Mouse (Mus musculus) liver, embryonic 18 days (tissue): ENCODE data around the gene Oas2. TPM values are rescaled to one million over a fixed set of nuclear protein-coding genes. Genes with fewer than 3 reads are reported as not detected.

Experiments
- polyA plus RNA-seq: library from polyadenylated mRNA; depleted of rRNA; stranded (reverse); fragments of >200 nt; gene quantifications from 2 replicates; pipeline ENCODE4 v1.2.3, GENCODE M21; 2012; rRNA removed

The Oas2 gene
- polyA plus RNA-seq: 10.7 and 11.6 TPM in 2 replicates

DNA sequence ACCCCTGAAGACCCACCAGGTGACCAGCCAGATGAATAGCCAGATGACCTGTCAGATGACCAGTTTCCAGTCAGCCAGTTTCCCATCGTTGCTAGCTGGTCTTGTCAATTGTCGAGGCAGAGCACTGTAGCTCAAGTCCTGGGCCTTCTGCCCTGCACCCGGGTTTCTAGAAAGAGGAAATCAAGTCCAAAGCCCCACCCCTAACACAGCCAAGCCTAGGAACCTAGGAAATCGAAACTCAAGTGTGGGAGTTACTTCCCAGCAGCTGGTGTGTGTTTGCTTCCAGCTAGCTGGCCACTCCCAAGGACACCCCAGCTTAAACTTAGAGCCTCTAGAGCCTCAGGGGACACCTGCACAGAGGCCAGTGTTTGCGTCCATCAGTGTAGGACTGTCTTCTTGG is at the start of gene Oas2:
Gene Oas2, minus strand, starts transcription at position 166 of the 400 bp plus-strand sequence.

GRCm38 (mm10) chr5:120795480-120796034 is 45.9 kb upstream of the Oas2 start, which contains the start of gene Oas1e:
TSS of gene Oas1e (minus strand) at chr5:120795530.

GRCm38 (mm10) chr5:120777478-120777877 is 27.8 kb upstream of the Oas2 start, which contains the start of gene Oas3:
TSS of gene Oas3 (minus strand) at chr5:120777661.

DNA sequence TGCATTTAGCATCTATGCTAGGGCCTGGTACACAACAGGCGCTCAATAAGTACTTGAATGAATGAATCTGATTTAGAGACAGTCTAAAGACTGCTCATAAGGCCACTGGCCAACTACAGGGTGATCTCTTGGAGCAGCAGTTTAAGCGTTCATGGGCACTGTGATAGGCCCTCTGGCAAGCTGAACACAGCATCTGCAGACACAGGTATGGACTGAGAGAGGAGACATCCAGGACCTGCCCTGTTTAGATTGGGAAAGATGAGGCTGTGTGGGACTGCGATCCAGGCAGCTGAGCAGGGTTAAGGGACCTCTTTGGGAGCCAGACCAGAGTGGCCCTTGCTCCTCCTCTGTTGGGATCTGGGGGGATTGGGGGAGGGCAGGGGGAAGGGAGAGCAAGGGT is 37.8 kb downstream of the Oas2 start, which contains the start of gene Dtx1:
Gene Dtx1, minus strand, starts transcription at position 101 of the 400 bp plus-strand sequence.

Other genes starting within 250 kb of the Oas2 start
- 6.3 and 7.4 TPM in 2 replicates for gene Plbd2, start 246.2 kb downstream of the Oas2 start, polyA plus RNA-seq
- 14.6 and 16.4 TPM in 2 replicates for gene Slc8b1, start 238.7 kb downstream of the Oas2 start, polyA plus RNA-seq
- 16.8 and 21.7 TPM in 2 replicates for gene Tpcn1, start 161.2 kb downstream of the Oas2 start, polyA plus RNA-seq
- gene Iqcd, start 160.8 kb downstream of the Oas2 start, polyA plus RNA-seq: 1.6 and 2.4 TPM in 2 replicates
- 6.0 and 6.9 TPM in 2 replicates for gene Rita1, start 137.3 kb downstream of the Oas2 start, polyA plus RNA-seq
- gene Ddx54, start 137.1 kb downstream of the Oas2 start, polyA plus RNA-seq: 13.7 and 14.9 TPM in 2 replicates
- not detected in 2 replicates for gene Cfap73, start 115.6 kb downstream of the Oas2 start, polyA plus RNA-seq
- 0.22 and 0.29 TPM in 2 replicates for gene Rasal1, start 101.0 kb downstream of the Oas2 start, polyA plus RNA-seq
- 0.13 and 0.15 TPM in 2 replicates for gene Dtx1, start 37.9 kb downstream of the Oas2 start, polyA plus RNA-seq
- 3.6 and 6.9 TPM in 2 replicates for gene Oas3, start 27.8 kb upstream of the Oas2 start, polyA plus RNA-seq
- gene Oas1e, start 45.7 kb upstream of the Oas2 start, polyA plus RNA-seq: 0.15 and 0.26 TPM in 2 replicates
- 0.87 and 1.0 TPM in 2 replicates for gene Oas1c, start 62.7 kb upstream of the Oas2 start, polyA plus RNA-seq
- not detected in 2 replicates for gene Oas1f, start 97.5 kb upstream of the Oas2 start, polyA plus RNA-seq
- not detected in 2 replicates for gene Oas1h, start 111.6 kb upstream of the Oas2 start, polyA plus RNA-seq
- 7.1 and 8.4 TPM in 2 replicates for gene Oas1g, start 137.8 kb upstream of the Oas2 start, polyA plus RNA-seq
- 10.3 and 16.8 TPM in 2 replicates for gene Oas1a, start 157.7 kb upstream of the Oas2 start, polyA plus RNA-seq
- gene Oas1d, start 164.7 kb upstream of the Oas2 start, polyA plus RNA-seq: not detected in 2 replicates